Mouse (Mus musculus) frontal cortex, postnatal 10 days (tissue): Measurements from ENCODE around the gene Slc35e4.
A peak's percentile ranks its signal among the peaks of the same experiment; 100 is the strongest.
"Not testable (repeated sequence)": the region's sequence is repeated elsewhere in the genome, so short reads cannot be mapped to it uniquely, and the experiment has no call there.

ENCODE experiments used
- DNase-seq, 2 experiments: peaks; one replicate each; pipeline ENCODE4 v3.0.0; 2022; ENCODE audit warnings: low spot score in 2 of 2, mixed read lengths in 1 of 2

The Slc35e4 gene

DNA sequence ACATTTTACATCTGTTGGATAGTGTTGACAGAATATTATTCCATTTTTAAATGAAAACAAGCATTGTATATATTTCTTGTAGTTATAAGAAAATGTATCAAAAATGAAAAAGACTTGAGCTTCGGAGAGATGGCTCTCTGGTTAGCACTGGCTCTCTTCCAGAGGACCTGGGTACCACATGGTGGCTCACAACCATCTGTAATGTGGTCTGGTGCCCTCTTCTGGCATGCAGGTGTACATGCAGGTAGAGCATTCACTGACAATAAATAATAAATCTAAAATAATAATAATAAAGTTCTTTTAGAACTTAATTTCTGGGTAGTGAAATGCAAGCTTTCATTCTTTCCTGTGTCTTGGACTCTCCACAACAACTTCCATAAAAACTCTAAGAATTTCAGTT, 4.3 kb upstream of the Slc35e4 start:
- no peak for DNase-seq

DNA sequence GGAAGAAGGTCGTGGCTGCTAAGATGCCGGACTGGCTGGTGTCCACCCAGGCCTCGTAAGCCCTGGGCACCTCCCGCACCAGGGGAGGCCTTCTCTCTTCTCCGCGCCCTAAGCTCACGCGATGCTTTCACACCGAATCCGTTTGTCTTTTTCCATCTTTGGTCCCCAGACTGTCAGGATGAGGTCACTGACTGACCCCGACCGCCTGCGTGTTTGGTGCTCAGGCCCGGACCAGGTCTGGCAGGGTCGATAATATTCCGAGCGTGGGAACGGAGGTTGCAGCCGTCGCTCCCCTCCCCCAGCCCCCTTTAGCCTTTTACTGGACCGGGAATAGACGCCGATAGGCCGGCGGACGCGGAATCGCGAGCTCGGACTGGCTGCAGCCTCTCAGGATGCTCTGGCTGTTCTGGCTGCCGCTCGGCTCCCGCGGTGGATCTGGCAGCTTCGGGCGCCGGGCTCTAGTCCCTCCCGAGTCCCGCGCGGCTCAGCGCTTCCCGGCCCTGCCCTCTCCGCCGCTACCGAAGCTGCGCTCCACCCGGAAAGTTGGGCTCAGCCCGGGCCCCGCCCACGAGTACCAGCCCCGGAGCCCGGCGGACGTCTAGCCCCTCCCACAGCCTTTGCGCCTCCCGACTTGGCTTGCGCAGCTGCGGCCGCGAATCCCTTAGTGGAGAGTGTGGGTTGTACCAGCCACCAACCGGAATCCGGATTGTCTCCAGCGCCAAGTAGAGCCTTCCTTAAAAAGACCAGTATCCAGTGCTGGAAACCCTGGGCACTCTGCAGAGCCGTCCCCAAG, 952 bp downstream of the Slc35e4 start:
- DNase-seq, result peak; percentile 88 to 93

DNA sequence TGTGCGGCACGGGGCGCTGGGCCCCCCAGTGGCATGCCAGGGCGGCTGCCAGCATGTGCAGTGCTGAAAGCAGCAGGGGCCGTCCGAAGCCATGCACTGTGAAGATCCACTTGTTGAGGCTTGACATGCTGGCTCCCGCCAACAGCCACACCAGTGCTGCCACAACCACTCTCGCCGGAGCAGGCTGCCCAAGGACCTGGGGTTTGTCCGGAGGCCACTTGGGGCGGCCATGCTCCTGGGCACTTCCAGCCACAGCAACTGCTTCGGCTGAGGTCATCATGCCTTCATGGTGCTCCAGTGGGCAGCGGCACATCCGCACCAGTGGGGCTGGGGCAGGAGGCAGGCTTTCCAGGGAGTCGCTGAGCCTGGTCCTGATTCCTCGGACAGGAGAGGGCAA, 1.6 kb downstream of the Slc35e4 start:
- DNase-seq, result peak; percentile 41 to 46

DNA sequence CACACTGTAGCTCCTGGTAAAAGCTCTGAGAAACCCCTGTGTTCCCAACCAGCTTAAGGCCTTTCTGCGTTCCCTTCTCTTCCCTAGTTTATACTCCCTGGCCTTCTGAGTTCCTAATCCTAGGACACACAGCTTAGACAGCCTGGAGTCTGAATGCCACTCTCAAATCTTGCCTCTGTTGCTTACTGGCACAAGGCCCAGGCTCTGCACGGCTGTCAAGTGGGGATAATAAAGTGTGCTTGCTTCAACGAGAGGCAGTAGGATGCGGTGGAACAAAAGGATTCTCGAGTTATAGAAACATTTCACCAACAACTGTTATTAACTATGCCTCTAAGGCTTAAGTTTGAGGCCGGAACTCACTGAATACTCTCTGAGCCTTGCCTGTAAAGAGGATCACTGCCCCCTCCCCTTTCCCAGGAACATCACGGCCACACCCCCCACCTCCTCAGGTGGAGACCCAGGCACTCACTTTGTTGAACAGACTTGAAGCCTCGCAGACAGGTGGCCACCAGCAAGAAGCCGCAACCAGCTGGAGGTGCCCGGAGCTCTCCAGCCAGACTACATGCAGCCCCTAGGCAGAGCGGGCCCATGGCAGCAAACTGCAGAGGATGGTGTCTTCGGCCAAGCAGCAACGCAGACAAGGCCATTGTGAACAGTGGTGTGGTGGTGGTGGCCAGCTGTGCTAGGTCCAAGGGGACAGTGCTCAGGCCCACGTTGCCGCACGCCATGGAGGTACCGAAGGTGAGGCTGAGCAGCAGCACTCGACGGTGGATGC, 2.2 kb downstream of the Slc35e4 start:
- DNase-seq, result peak; percentile 24 to 52

DNA sequence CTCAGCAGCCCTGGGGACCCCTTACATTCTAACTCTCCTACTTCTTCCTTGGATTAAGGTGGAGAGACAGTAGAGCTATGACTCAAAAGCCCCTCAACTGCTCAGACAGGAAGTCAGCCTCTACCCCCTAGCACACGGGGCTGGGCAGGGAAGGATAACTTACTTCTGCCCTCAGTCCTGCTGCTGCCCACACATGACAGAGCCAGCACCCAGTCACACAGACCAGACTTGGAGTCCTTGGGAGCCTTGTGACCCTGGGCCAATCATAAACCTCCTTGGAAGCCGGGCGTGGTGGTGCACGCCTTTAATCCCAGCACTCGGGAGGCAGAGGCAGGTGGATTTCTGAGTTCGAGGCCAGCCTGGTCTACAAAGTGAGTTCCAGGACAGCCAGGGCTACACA, 3.0 kb downstream of the Slc35e4 start:
- DNase-seq, result not testable (repeated sequence)

DNA sequence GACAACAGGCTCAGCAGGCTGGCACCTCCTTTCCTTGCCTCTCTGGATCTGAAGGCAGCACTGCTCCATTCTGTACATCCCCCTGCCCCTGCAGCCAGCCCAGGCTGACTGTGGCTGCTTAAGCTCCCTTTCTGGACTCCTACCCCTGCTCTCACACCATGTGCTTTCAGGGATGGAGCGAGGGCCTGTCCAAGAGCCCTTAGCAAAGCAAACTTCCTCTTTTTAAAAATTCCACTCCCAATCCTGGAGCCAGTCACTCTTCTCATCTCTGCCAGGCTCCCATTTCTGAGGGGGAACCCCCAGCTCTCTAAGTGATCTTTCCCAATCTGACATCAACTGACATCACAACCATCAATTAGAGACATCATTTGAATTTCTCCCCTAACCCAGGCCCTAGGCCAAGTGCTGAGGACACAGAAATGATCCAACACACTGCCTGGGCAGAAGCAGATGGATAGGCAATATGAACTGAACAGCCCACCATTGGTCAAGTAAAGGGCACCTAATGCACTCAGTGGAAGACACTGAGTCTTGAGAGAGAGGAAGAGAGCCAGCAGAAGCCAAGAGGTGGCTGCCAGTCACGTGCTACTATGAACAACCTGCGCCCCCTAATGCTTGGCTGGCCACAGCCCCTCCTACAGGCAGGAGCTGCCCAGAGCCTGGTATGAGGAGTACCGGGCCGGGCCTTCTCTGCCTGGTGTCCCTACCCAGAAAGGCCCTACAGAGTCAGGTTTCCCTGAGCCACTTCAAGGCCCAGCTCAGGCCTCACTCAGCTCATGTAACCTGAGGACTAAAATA, 3.8 kb downstream of the Slc35e4 start:
- DNase-seq, result no peak

DNA sequence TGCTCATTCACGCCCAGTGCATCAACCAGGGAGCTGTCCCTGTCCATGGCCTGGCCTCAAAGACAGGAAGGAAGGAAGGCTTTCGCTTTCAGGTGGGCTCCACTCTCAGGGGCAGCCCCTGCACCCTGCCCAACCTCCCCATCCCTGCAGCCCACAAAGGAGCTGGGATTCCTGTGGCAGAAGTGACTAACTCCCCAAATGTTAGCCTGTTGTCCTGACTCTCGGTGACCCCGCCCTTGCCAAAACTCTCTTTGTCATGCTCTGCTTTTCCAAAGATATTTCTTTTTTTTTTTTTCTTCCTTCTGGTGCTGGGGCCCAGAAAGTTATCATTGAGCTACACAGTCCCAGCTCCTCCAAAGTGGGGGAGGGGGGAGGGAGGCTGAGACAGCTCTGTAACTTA, 5.2 kb downstream of the Slc35e4 start:
- DNase-seq, result no peak

DNA sequence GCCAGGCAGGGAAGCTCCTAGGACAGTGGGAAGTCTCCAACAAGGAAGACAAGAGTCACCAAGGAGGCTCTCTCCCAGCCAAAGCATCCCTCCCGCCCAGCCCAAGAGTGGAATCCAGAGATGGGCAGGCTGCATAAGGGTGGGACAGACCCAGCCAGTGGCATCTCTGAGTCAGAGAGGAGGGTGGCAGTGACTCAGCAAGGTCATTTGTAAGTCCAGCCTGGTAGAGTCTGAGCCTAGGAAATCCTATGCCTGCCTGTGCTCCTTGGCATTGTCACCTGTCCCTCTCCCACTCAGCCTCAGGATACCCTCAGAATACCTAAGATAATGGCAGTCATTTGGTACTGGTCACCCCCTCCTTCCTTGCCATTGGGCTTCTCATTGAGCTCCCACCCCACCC, 9.0 kb downstream of the Slc35e4 start:
- DNase-seq, result no peak

DNA sequence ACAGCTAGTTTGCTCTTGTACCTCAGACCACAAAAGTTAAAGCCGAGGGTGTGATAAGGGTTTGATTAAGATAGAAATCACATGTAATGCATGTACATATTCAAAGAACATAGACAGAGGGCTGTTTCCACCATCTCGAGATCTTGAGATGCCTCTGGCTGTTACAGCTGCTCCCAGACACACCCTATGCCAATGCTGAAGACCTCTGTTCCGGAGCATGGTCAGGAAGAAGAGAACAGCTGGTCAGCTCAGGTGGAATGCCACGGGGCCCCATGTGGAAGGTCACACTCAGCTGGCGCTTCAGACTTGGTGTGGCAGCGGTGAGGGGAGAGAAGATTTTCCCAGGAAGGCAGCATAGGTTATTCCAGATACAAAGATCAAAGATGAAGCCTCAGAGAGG, 9.8 kb downstream of the Slc35e4 start:
- DNase-seq, result no peak

DNA sequence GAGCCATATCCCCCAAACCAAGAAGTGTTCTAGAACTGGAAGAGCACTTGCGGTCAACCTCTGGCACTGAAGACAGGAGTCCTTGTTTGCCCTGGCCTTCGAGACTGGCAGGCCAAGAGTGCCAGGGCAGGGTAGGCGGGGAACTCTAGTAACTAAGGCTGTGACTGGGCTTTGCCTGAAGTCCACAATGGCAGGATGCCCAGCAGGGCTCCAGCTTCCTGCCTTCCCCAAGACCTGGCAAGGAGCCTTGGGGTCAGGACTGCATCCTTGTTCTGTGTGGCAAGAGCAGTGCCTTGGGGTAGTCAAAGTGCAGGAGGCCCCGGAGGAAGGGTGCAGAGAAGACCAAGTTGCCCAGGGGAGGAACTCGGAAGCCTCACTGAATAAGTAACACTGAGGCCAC, 11.4 kb downstream of the Slc35e4 start:
- peak; percentile 60 to 76 for DNase-seq

DNA sequence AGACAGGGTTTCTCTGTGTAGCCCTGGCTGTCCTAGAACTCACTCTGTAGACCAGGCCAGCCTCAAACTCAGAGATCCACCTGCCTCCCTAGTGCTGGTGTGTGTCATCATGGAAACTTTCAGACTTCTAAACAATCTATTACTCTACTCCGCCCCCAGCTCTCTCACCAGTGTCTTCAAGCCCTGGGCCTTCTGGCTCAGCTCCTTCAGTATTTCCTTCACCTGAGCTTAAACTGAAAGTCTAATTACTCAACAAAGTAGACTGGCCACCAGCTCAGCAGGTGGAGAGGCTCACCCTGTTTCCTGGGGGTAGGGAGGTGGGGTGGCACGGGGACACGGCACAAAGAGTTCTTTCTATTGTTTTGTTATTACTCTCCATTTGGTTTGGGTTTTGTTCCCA, 11.9 kb downstream of the Slc35e4 start:
- DNase-seq, result no peak

DNA sequence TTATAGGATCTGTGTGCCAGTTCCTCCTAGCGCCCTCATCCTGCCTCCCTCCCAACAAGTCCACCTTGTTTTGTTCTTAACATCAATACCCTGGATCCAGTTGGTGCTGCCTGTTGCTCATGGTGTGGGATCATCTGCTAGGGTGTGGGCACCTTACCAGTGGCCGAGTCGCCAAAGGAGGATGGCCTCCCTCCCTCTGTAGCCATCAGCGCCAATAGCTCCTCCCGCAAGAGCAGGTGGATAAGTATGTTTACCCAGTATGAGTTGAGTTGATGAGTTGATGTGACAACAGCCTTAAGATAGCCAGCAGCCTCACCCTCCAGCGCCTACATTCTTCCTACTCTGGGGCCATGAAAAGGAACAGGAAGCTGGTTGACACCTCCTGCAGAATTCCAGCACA, 14.2 kb downstream of the Slc35e4 start:
- no peak for DNase-seq

DNA sequence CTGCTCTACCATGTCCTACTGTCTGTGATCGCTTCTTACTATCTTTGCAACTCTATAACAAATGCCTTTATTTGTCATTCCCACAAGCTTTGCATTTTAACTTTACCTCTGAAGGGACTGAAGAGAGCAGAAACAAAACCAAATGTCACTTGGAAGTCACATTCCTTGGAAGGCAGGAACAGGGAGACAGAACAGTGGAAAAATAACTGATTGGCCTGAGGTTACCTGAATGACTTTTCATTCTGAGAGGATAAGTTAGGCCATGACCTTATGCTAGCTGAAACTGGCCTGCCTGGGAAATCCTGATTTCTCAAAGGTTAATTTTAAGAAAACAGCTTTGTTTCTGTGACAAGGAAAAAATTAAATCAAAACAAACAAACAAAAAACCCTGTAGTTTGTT, 18.5 kb downstream of the Slc35e4 start:
- DNase-seq, result no peak

DNA sequence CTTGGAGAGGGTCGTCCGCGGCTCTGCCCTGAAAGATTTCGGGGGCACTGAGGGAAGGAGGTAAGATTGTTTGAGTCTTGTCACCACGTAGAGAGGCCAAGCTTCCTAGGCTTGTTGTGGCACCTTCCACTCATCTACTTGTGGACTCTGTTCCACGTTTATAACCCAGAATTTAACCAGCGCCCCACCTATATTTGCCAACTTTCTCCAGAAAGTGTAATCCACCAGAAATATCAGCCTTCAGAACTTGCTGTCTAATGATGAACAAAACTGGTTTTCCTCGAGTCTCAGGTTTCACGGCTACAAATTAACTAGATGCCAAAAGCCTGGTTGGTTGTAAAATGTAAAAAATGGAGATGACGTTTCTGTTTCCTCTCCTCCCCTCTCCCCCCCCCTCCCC, 19.0 kb downstream of the Slc35e4 start:
- no peak for DNase-seq

DNA sequence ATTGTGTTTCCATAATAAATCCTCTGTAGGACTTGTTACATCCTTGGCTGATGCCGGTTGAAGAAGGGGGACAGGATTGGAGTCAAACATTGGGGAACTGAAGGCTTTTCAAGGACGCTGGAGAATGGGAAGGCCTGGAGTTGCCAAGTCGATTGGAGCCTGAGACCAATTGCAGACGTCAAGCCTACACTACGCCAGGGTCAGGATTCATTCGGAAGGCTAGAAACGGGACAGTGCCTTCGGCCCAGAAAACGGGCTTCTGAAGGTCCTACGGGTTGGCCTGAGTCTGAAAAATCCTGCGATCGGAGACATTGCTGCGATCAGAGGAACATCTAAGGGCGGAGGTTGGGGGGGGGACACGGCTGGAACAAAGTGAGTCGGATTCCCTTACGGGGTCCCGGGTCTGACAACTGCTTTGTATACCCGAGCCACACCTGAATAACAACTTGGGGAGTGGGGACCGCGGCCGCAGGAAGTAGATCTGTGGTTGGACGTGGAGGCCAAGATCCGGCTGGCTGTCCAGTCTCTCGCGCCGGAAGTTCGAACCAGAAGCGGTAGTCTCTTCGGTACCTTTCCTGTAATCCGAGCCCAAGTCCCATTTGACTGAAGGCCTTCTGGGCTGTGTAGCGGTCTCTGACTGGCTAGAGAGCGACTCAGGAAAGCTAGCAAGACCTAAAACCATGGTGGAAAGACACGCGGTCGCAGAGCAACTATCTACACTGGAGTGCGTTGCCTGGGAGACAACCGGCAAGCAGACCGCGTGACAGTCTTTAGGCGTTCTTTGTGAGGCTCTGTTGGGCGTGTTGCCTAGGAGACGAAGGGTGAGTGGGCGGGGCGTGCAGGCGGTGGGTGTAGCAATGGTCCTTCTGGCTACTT, 19.8 kb downstream of the Slc35e4 start, which contains the start of the genes 4921536K21Rik and Dusp18:
Gene 4921536K21Rik, minus strand, starts transcription at position 693 of the 876 bp plus-strand sequence.
Gene Dusp18, plus strand, starts transcription at position 835 of the 876 bp plus-strand sequence.
- DNase-seq, result peak; percentile 91 to 94

DNA sequence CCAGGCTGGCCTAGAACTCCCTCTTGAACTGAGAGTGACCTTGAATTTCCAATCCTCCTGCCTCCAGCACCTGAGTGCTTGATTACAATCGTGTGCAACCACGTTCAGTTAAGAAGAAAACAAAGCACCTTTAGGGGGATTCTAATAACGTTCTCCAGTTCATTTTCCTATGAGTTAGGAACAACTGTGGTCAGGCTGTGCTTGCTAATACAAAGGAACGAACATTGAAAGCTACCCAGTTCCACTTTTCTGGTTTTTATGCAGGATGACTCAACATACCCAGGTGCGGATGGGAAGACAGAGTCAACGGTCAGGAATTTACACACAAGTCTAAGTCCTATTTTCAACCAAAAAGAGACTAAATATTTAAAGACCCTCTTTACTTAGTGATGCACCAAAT, 20.5 kb downstream of the Slc35e4 start:
- no peak for DNase-seq

DNA sequence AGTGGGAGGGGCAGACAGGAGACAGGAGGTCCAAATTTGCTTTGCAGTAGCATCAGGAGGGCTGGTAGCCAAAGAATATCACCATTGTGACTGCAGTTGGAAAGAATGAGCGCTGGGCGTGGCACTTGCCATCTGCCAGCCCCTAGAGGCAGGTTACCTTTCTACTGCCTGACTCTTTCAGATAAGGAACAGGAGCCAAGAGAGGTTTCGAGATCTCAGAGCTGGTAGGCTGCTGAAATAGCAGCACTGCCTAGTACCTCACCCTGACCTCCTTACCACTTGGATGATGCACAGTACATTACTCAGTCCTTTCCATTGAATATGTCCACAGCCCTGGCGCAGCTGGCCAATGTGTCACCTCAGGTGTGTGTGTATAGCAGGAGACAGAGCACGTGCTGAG, 27.1 kb downstream of the Slc35e4 start:
- no peak for DNase-seq

DNA sequence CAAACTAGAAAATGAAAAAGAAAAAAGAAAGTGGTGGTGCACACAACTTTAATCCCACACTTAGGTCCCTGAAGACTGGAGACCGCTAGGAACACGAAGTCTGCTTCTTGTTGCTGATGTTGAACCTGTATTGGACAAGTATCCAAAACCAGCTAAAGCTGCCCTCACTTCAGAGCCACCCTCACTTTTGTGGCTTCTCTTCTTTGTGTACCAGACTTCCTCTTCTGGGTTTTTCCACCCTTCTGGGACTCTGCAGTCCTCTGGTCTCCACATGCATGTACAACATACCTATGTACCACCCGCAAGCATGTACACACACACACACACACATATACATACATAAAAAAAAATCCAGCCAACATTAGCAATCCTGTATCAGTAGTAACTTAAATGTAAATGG, 30.8 kb downstream of the Slc35e4 start:
- DNase-seq, result no peak

DNA sequence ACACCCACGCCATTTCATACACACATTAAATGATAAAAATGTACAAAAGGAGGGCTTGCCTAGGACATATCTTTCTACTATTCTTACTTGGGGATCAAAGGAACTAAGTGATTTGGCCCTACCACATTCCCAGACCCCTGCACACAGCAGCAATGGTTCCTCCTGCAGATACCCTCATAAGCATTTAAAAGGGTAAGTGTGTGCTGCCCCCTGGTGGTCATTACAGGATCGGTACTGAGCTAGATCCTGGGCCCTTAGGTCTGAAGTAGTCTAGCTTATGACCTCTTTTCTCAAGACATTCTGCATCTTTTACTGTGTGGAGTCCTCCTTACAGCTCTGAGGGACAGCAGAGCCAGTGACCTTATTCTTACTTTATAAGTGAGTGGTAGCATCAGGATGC, 34.6 kb downstream of the Slc35e4 start:
- peak in 1 of 2 experiments; percentile 50 for DNase-seq

DNA sequence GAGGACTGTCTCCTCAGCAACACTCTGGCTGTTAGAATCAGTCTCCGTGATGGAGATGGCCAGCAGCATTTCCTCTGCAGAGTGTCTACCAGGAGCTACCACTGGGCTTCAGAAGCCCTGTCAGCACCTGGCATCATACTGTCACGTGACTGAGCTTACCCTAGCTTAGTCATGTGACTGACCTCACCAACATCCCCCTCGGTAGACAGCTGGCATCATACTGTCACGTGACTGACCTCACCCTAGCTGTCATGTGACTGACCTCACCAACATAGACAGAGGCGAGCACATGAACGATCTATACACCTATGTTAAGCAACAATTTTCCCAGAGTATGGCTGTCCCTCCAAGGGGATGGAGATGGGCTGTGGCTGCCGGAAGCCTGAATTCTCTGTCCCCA, 35.8 kb downstream of the Slc35e4 start:
- no peak for DNase-seq

DNA sequence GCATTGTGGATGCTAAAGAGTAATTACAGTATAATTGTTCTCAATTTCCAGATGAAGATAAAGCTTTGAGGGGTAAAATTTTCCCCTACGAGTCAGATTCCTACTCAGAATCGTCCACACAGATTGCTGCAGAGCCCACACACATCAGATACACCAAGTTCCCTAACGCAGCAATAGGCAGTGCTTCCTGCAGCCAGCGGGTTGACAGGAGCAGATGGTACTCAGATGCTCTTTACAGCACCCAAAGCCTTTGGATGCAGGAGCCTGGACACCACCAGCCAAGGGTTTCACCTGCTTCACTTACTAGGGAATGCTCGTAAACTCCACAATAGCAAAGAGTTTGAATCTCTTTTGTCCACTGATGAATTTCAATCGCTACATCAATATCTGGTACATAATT, 38.0 kb downstream of the Slc35e4 start:
- no peak for DNase-seq
